Mouse (Mus musculus) CH12.LX (cell line): ENCODE results near the gene Dusp3.

Experiments used
- NELFE ChIP-seq: IDR thresholded peaks from 2 replicates; pipeline ENCODE4 v1.6.1; 2011; ENCODE audit warnings: low read depth, low read length, improper control_type of control experiment
- TBP ChIP-seq: conservative IDR thresholded peaks from 2 replicates; pipeline ENCODE4 v1.6.1; 2011; ENCODE audit warnings: low read depth, low read length, improper control_type of control experiment
- ZMIZ1 ChIP-seq: IDR thresholded peaks from 2 replicates; pipeline ENCODE4 v1.6.1; 2012; ENCODE audit warnings: low read depth, mild to moderate bottlenecking, inconsistent platforms, low read length, improper control_type of control experiment

DNA sequence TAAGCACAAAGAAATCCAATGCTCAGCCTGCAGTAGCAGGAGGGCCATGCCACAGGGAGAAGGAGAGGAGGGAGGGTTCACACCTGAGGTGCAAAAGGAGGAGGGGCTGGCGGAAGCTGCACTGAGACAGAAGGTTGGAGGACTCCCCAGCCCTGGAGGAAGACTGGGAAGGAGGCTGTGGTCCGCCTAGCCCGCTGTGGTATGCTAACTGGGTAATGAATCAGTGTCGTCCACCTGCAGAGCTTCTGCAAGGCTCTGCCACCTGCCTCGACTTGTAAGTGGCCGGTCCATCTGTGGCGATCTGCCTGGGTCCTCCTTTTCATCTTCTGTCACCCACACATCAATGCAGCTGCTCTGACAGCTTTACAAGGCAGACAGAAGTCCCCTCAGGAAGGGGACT lies 18.5 kb downstream of the Dusp3 start:
- TF ChIP-seq ZMIZ1 (no peak), TBP (no peak), NELFE (no peak)
